11 mouse cellular contexts compared by ENCODE assay signal in the genomic region with DNA sequence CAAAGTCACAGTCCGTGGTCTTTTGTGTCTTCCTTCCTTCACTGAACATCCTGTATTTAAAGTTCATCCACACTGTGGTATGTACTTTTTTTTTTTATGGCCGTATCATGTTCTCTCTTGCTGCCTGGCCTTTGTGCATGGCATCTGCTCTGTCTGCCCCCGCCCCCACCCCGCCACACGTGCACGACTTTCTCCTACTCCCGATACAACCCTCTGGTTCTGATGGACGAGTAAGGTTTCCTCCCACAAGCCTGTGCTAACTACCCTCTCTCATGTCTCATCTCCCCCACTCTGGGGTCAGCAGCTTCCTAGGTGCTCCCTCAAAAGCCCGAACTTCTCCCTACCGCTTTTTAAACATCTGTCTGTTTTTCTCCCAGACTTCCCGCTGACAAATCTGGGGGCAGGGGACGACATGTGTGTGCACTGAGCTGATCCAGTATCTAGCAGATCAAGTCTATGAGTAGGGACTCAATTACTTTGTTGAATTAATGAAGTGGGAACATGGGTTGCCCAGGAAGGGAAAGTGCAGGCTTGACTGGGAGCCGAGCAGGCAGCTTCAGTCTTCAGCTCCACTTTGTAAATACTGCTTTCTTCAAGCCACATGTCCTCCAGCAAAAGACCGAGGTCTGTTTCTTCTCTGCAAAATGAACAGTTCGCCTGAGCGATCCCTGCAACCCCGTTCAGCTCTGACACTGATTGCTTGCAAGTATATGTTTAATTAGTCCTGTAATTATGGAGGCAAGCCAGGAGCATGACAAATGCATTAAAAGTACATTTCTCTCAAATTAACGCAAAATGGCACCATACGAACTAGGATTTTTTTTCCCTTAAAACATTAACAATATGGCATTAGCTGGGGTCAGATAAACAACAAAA. TPM values are rescaled to one million over a fixed set of nuclear protein-coding genes. Genes with fewer than 3 reads are reported as not detected.
DNase-seq lines count a peak whose midpoint lies in the region; ATAC-seq lines count a peak whose summit lies in the region.
"Had no signal": no experiment of that assay in that cellular context is flagged by ENCODE, and none has a peak within 500 bp of the region (broad histone marks: within the 10 kb centered on the region; RNA-seq: fewer than 3 reads in every experiment).

No protein-coding gene starts in this region.

- peak overlapping the region; percentile 45 for H3K4me2 ChIP-seq in kidney, embryonic 15.5 days
- H3K4me2 ChIP-seq in embryonic facial prominence, embryonic 14.5 days (ENCODE audit: low read depth, low read length), result peak overlapping the region; percentile 51
- peak overlapping the region; percentile 35 for H3K4me2 ChIP-seq in intestine, embryonic 14.5 days (ENCODE audit: low read length)
- peak overlapping the region; percentile 36 for H3K4me2 ChIP-seq in neural tube, embryonic 12.5 days (replicated peaks)

- no peak overlapping the region for H3K9ac ChIP-seq in kidney, embryonic 15.5 days
- H3K9ac ChIP-seq in embryonic facial prominence, embryonic 14.5 days (ENCODE audit: low read depth, low read length), result peak overlapping the region; percentile 40; the same call in 1 of the 2 replicates
- no peak overlapping the region for H3K9ac ChIP-seq in intestine, embryonic 14.5 days (ENCODE audit: low read length)
- H3K9ac ChIP-seq in neural tube, embryonic 12.5 days, result no peak overlapping the region

- no peaks in the 10 kb centered on the region for H3K27me3 ChIP-seq in kidney, embryonic 15.5 days
- H3K27me3 ChIP-seq in embryonic facial prominence, embryonic 14.5 days (replicated peaks; ENCODE audit: control insufficient read depth, insufficient read depth, low read length), result no peaks in the 10 kb centered on the region
- no peaks in the 10 kb centered on the region for H3K27me3 ChIP-seq in intestine, embryonic 14.5 days (replicated peaks; ENCODE audit: control insufficient read depth, insufficient read depth, low read length)
- H3K27me3 ChIP-seq in neural tube, embryonic 12.5 days (replicated peaks), result no peaks in the 10 kb centered on the region

- WGBS in kidney, embryonic 15.5 days, result 26% methylated on average over 19 of the region's 19 CpGs
- WGBS in embryonic facial prominence, embryonic 14.5 days, result 33% methylated on average over 19 of the region's 19 CpGs
- 24% methylated on average over 19 of the region's 19 CpGs for WGBS in intestine, embryonic 14.5 days
- 31% methylated on average over 19 of the region's 19 CpGs for WGBS in neural tube, embryonic 12.5 days

- H3K4me1 ChIP-seq in kidney, embryonic 15.5 days, result peaks cover 43% of the 10 kb centered on the region
- no peaks in the 10 kb centered on the region for H3K4me1 ChIP-seq in embryonic facial prominence, embryonic 14.5 days (ENCODE audit: control insufficient read depth, insufficient read depth, low read length)
- no peaks in the 10 kb centered on the region; the same call in 1 of the 2 replicates for H3K4me1 ChIP-seq in intestine, embryonic 14.5 days (replicated peaks; ENCODE audit: control insufficient read depth, insufficient read depth, low read length)
- H3K4me1 ChIP-seq in neural tube, embryonic 12.5 days, result no peaks in the 10 kb centered on the region

- H3K27ac ChIP-seq in kidney, embryonic 15.5 days, result peak overlapping the region; percentile 84
- peak overlapping the region; percentile 58 for H3K27ac ChIP-seq in embryonic facial prominence, embryonic 14.5 days (replicated peaks; ENCODE audit: low read depth, low read length)
- H3K27ac ChIP-seq in intestine, embryonic 14.5 days (ENCODE audit: low read depth), result peak overlapping the region; percentile 69
- H3K27ac ChIP-seq in neural tube, embryonic 12.5 days, result no peak overlapping the region
- H3K27ac ChIP-seq: macrophage had no signal

- peak; percentile 86 for ATAC-seq in kidney, embryonic 15.5 days (replicated peaks; ENCODE audit: low FRiP score)
- ATAC-seq in embryonic facial prominence, embryonic 14.5 days (ENCODE audit: low read depth), result 0 out of 2 replicates have a peak, but pooled peaks have one; percentile 62
- ATAC-seq in intestine, embryonic 14.5 days (replicated peaks; ENCODE audit: low FRiP score, low TSS enrichment, low read depth), result no peak
- ATAC-seq in neural tube, embryonic 12.5 days (ENCODE audit: low FRiP score, low read depth), result no peak

- no peak overlapping the region; the same call in 1 of the 2 replicates for H3K4me3 ChIP-seq in kidney, embryonic 15.5 days (replicated peaks)
- H3K4me3 ChIP-seq in embryonic facial prominence, embryonic 14.5 days (ENCODE audit: low read depth, low read length), result no peak overlapping the region
- H3K4me3 ChIP-seq in intestine, embryonic 14.5 days (ENCODE audit: low read depth, low read length), result no peak overlapping the region
- H3K4me3 ChIP-seq in neural tube, embryonic 12.5 days, result no peak overlapping the region

- no peak for DNase-seq in kidney, postnatal 10 days
- DNase-seq in embryonic facial prominence, embryonic 14.5 days (ENCODE audit: low spot score), result peak; percentile 30
- DNase-seq in intestine, embryonic 14.5 days (ENCODE audit: low spot score), result no peak
- DNase-seq in spleen, adult 18-20 months, result no peak
- DNase-seq in layer of hippocampus, postnatal 36 days, result no peak
- no peak for DNase-seq in urinary bladder, adult 2 months (ENCODE audit: low spot score)
- DNase-seq: adrenal gland, postnatal 36 days; kidney, adult 18-20 months had no signal

- H3K9me3 ChIP-seq in kidney, embryonic 15.5 days (replicated peaks), result no peaks in the 10 kb centered on the region
- H3K9me3 ChIP-seq in embryonic facial prominence, embryonic 14.5 days (ENCODE audit: control insufficient read depth, low read length), result no peaks in the 10 kb centered on the region
- no peaks in the 10 kb centered on the region for H3K9me3 ChIP-seq in intestine, embryonic 14.5 days (ENCODE audit: control insufficient read depth, low read length)
- H3K9me3 ChIP-seq in neural tube, embryonic 12.5 days, result no peaks in the 10 kb centered on the region

- H3K36me3 ChIP-seq in kidney, embryonic 15.5 days, result no peaks in the 10 kb centered on the region
- H3K36me3 ChIP-seq in embryonic facial prominence, embryonic 14.5 days (ENCODE audit: control insufficient read depth, insufficient read depth, low read length), result no peaks in the 10 kb centered on the region
- no peaks in the 10 kb centered on the region for H3K36me3 ChIP-seq in intestine, embryonic 14.5 days (ENCODE audit: control insufficient read depth, insufficient read depth, low read length)
- no peaks in the 10 kb centered on the region for H3K36me3 ChIP-seq in neural tube, embryonic 12.5 days

RNA-seq across cellular contexts. Expression of a gene that starts 35.4 kb away (rescaled TPM):
- polyA plus RNA-seq in kidney, embryonic 15.5 days (2015; fragmentation: Nextera tagmentation; extraction: Ambion mirVana), result 931 and 969 TPM in 2 replicates
- 694 and 855 TPM in 2 replicates for polyA plus RNA-seq in embryonic facial prominence, embryonic 14.5 days (2014; fragmentation: Nextera tagmentation; extraction: Ambion mirVana)
- polyA plus RNA-seq in intestine, embryonic 14.5 days (2014; fragmentation: Nextera tagmentation; extraction: Ambion mirVana), result 634 and 708 TPM in 2 replicates
- 303 and 304 TPM in 2 replicates for polyA plus RNA-seq in neural tube, embryonic 12.5 days (2016; fragmentation: Nextera tagmentation; extraction: Ambion mirVana)
- 1 to 10 TPM; 5.7 to 6.2 TPM for total RNA-seq in layer of hippocampus, postnatal 36 days (2021)
- 50.0 and 55.9 TPM in 2 replicates for polyA plus RNA-seq in urinary bladder, adult 2 months (2012; rRNA removed)
- polyA plus RNA-seq: macrophage had no signal

Comparison
In these comparisons a context has a peak if more than half of its experiments do, and no peak if none do; other contexts are left out.
1. ATAC-seq: peak in kidney, embryonic 15.5 days (single experiment) and embryonic facial prominence, embryonic 14.5 days (single experiment); none in intestine, embryonic 14.5 days (single experiment) and neural tube, embryonic 12.5 days (single experiment).
2. Peak in every context shown above with its lines, with median percentiles within 50 percentile points of each other: H3K4me2 ChIP-seq.